Mouse (Mus musculus) brain, embryonic 18.5 days (tissue): Measurements from ENCODE around the gene Vps8.

Experiments used
- DNase-seq: peaks from one replicate; pipeline ENCODE4 v3.0.0-alpha.2; 2012; ENCODE audit warnings: low read depth, low spot score

The Vps8 gene

DNA sequence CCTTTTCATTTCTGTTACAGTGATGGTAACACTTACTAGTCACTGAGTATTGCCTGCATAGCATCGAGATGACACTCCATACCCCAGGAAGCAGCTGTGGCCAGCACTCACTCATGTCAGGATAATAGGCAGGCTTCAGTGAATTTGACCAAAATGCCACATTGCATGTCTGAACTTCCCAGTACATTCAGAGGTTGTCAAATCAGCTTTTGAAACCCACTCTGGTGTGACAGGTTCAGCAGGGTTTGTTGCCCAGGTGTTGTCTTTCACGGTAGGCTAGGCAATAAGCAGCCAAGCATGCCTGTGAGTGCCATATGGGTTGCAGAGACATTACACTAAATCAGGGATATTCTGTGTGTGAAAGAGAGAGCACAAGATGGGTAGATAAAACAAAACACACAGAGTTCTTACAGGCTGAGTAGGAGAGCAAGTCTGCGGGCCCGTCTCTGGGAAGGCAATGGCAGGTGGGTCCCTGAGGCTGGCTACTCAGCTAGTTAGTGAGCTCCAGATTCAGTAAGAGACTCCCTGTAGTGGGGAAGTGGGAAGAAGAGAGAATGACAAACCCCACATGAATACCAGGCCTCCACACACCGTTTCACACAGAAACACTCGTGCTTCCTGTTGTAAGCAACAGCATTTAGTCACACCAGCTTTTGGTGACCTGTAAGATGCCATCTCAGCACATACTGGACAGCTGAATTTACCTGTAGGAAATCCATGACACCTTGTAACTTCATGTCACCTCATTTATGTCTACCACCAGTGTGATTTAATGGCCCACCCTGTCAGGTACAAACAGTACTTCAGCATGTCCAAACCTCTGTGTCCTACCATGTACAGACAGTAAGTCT lies 203.1 kb downstream of the Vps8 start:
- no peak for DNase-seq

DNA sequence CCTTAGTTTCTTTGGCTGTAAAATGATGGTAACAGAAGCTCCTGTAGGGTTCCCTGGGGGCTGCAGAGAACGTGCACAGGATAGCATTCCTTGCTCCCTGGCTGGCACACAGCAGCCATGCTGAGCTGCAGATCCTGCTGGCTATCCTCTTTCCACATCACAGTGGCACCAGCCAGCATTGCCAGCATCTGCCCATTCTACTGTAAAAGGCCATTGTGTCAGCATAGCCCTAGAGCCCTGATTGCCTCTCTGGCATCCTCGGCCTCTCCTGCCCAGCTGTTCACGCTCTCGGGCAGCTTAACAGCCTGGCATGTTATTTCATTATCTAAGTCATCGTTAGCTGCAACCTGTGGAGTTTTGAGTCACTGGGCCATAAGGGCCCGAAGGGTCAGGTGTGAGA lies 204.3 kb downstream of the Vps8 start:
- no peak for DNase-seq

DNA sequence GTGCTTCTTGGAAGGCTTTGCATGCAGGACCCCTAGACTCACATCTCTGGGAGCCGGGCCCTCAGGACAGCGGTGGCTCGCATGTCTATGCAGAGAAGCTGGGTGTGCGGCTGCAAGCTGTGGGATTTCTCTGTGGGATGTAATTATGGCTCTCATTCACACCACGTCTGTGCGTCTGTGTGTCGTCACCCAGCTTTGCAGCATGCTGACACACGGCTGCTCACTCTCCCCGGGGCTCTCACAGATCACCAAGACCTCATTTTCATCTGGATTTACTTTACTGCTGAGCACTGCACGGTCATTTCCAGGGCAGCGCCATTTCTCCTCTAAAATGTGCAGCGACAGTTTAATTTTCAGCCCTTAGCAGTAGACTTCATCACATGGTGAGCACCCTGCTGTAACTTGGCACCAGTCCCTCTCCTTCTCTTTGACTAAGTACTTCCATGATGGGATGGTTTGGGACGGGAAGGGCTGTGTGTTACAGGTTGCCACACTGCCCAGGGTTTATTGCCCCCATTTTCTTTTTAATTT lies 205.2 kb downstream of the Vps8 start:
- no peak for DNase-seq

GRCm38 (mm10) chr16:21630614-21631013 lies 207.7 kb downstream of the Vps8 start:
- DNase-seq: no peak

GRCm38 (mm10) chr16:21631815-21632222 lies 208.9 kb downstream of the Vps8 start:
- DNase-seq: no peak

GRCm38 (mm10) chr16:21634460-21634859 lies 211.5 kb downstream of the Vps8 start:
- no peak for DNase-seq

DNA sequence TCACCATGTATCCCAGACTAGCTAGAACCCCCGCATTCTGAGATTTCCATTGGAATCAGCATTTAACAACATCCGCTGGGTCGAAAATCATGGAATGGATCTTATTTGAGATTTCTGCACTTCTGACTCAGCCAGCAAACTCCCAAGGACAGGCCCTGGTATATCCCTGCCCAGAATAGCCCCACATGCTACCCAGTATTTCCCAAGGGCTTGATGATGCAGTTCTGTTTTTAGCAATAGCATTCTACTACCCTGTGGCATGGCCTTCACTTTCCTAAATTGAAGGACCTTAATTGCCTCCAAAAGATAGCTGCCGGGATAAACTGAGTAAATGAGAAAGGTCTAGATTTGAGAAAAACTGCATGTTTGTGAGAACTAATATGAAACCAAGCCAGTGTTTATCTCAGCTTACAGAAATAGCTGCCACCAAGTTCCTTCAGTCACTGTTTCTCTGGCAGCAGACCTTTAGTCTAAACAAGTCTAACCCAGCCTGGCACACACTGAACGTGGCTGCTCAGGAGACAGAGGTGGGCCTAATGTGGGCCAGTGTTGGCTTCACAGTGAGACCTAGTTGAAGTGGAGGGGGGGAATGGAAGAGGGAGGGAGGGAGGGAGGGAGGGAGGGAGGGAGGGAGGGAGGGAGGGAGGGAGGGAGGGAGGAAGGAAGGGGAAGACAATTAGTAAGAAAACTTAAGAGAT lies 213.4 kb downstream of the Vps8 start:
- DNase-seq: no peak

- DNase-seq: no peak
Measured at GRCm38 (mm10) chr16:21637201-21637819, 214.4 kb downstream of the Vps8 start.

- no peak for DNase-seq
Measured at GRCm38 (mm10) chr16:21640766-21641499, 218.0 kb downstream of the Vps8 start.

DNA sequence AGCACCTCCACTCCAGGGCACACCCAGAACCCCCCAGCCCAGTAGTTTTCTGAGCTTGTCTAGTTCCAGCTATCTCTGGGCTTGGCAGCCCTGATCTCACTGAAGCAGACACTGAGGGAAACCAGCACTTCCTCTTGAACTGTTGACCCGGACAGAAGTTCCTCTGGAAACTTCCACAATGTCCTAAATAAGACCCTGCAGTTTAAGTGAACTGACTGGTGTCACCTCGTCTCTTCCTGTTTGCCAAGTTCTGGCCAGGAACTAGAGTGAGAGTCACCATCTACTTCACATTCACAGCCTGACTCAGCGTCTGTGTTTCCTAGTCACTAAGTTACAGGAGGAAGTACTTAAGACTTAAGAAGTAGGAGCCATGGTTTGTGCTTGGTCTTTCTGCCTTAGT lies 219.0 kb downstream of the Vps8 start:
- DNase-seq: no peak

DNA sequence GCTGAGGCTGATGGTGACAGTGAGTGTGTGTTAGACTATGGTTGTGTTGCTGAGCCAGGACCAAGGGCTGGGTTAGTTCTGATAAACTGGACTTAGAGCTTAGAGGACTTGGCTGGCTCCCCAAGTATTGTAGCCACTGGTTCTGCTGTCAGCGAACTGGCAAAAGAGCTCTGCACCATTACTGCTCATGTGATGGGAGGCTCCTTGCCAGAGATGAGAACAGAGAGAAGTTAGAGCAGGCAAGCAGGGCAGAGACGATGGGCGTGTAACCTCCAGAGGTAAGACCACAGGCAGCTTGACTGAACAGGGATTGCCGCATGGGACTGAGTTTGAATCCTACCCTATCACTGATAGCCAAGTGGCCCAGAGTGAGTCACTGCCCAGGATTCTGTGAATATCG lies 220.0 kb downstream of the Vps8 start:
- DNase-seq: no peak

DNA sequence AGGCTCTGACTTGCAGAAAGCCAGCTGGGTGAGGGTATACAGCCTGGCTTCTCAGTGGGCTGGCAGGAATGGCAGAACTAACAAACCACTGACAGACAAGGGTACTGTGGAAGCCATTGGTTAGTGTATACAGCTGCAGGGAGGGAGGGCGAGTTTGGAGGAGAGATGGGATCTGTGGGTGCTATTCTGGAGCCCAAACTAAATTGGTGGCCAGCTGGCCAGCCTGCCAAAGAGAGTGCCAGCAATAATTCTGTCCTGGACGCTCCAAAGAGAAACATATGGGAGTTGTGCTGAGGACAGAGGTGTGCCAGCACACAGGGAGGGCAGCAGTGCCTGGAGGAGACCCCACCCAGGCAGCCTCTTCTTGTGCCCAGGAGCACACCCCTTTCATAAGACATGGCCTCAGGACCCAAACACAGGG lies 220.7 kb downstream of the Vps8 start:
- DNase-seq: no peak

GRCm38 (mm10) chr16:21644066-21644561 lies 221.2 kb downstream of the Vps8 start:
- DNase-seq: no peak

DNA sequence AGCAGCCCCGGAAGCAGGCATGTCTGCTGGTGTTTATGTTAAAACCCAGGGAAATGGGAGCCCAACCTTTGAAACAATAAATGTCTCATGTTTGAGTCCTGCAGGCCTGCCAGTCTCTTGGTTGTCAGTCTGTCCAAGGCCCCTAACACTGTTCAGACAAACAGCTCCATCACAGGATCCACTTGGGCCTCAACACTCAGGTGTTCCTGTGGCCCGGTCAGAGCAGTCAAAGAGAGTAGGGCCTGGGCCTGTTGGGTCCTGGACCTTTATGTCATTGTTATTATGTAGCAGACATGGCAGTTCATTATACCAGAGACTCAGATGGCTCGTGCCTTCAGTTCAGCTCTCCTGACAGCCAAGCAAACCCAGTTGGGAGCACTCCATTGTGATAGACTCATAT lies 221.7 kb downstream of the Vps8 start:
- no peak for DNase-seq

DNA sequence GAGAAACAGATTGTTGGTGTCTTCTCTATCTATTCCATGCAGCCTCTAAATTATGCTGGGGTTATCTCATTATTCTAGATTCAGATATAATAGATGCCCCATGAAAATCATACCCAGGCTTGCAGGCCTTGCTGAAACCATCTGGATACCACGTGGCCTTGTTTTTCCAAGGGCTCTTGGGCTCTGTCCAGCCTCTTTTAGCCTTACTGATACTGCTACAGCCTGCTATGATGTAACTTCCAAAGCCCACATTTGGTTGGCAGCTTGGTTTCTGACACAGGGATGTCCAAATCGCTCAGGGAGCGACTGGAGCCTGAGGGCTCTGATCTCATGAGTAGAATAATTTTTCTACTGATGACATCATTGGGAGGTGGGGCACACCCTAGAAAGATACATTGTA lies 223.0 kb downstream of the Vps8 start:
- no peak for DNase-seq

DNA sequence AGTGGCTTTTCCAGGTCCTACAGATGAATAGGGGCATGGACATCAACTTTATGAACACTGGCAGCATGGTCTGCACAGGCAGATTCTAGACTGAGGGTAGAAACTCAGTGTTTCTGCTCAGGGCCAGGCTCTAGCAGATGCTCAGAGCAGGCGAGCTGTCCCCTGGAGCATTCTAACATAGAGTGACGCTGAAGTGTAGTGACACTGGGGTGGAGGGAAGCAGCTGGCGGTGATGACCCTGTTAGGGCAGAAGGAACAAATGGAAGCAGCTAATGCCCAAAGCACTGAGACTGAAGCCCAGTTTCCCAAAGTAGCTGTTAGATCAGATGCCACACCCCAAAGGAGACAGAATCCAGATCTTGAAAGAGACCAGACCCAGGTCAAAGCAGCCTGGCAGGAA lies 223.6 kb downstream of the Vps8 start:
- DNase-seq: no peak

DNA sequence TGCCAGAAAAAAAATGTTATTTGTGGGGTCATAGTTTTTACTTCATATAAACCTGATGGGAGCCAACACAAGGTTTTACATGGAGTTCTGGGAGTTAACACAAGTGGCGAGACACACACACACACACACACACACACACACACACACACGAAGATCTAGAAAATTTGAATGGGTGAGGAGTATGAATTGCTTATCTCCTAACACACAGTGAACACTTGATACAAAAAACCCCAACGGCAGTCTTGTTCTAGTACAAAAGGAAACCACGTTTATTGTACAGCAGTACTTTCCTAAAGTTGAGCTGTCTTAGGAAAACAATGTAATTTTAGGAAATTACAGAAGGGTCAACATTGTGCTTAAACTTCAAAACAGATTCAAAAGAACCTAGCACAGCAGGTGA lies 225.9 kb downstream of the Vps8 start:
- DNase-seq: no peak

DNA sequence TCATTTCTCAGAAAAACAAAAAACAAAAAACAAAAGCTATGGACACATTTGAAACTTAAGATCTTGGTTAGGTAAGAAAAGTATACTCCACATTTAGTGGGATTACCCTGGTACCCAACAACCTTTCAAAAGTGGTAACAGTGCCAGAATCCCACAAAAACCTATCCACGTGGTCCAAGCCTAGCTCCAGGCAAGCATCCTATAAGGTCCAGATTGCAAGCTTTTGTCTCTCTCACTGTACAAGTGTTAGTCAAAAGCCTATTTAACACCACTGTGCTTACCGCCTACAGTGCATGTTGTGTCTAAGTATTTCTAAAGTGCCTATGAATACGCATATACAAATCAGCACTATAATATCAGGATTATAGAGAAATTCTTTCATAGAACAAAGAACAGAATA lies 227.4 kb downstream of the Vps8 start:
- no peak for DNase-seq

- DNase-seq: no peak
Measured at GRCm38 (mm10) chr16:21651161-21651560, 228.2 kb downstream of the Vps8 start.

DNA sequence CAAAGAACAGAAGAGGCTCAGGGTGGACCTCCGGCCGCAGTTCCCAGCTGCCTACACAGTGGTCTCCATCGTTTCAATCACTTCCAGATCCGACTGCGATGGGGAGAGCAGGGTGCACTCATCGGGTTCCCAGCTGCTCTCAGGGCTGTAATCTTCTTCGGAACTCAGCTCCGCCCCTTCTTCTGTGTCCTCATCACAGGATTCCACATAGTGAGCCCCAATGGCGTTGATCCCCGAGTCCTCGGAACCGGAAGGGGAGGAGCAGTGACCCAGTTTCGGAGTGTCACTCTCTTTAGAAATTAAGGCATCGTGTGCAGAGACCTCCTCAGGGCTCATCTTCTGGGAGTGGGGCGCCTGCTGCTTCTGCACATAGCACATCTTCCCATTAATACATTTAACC lies 230.2 kb downstream of the Vps8 start:
- DNase-seq: no peak

DNA sequence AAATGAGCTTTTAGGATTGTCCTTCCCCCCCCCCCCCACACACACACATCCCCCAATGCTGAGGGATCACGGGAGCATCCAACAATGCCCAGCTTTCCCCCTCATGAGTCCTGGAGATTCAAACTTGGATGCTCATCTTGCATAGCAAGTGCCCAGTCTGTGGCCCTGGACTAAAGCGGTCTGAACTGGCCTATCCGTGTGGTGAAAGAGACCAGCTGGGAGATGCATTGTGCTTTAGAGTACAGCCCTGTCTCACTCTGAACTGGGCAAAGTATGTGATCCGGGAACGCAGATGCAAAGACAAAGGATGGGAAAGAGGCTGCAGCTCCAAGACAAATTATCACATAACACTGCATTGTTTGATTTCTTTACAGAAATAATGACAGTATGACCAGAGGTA lies 231.5 kb downstream of the Vps8 start:
- DNase-seq: no peak

- no peak for DNase-seq
Measured at GRCm38 (mm10) chr16:21655291-21655690, 232.4 kb downstream of the Vps8 start.
